Mouse (Mus musculus) limb, embryonic 11.5 days (tissue): ENCODE data around the gene Zfp263. TPM values are rescaled to one million over a fixed set of nuclear protein-coding genes. Genes with fewer than 3 reads are reported as not detected.

Experiments used
- ATAC-seq: fragments of 200-750 bp; cut with Nextera tagmentation; 2 replicates; pipeline ENCODE4 v1.8.0; 2017; ENCODE audit warnings: low read depth; ENCODE audit not compliant: insufficient number of reproducible peaks, low FRiP score, low TSS enrichment
- DNase-seq: peaks from one replicate; pipeline ENCODE4 v3.0.0-alpha.2; 2015; ENCODE audit warnings: low spot score
- H3K27ac ChIP-seq: fragments of 300-500 bp; sonication (generic); replicated peaks from 2 replicates; pipeline ENCODE4 v1.5.1; 2014; ENCODE audit warnings: low read depth, mild to moderate bottlenecking, low read length
- H3K27me3 ChIP-seq: fragments of 300-500 bp; sonication (generic); 2 replicates; pipeline ENCODE4 v1.6.1; 2014; ENCODE audit warnings: mild to moderate bottlenecking, low read length, mixed read lengths; ENCODE audit not compliant: control insufficient read depth, insufficient read depth
- H3K36me3 ChIP-seq: fragments of 300-500 bp; sonication (generic); 2 replicates; pipeline ENCODE4 v1.6.1; 2014; ENCODE audit warnings: mild to moderate bottlenecking, low read length, moderate library complexity, mixed read lengths; ENCODE audit not compliant: control insufficient read depth, insufficient read depth
- H3K4me1 ChIP-seq: fragments of 300-500 bp; sonication (generic); 2 replicates; pipeline ENCODE4 v1.6.1; 2014; ENCODE audit warnings: low read length, mixed read lengths; ENCODE audit not compliant: control insufficient read depth, insufficient read depth
- H3K4me2 ChIP-seq: fragments of 300-500 bp; sonication (generic); 2 replicates; pipeline ENCODE4 v1.6.1; 2014; ENCODE audit warnings: low read depth, mild to moderate bottlenecking, moderate library complexity; ENCODE audit not compliant: severe bottlenecking
- H3K4me3 ChIP-seq: fragments of 300-500 bp; sonication (generic); 2 replicates; pipeline ENCODE4 v1.5.1; 2014; ENCODE audit warnings: low read depth, low read length
- H3K9ac ChIP-seq: fragments of 300-500 bp; sonication (generic); 2 replicates; pipeline ENCODE4 v1.6.1; 2014; ENCODE audit warnings: mild to moderate bottlenecking, low read length
- H3K9me3 ChIP-seq: fragments of 300-500 bp; sonication (generic); 2 replicates; pipeline ENCODE4 v1.6.1; 2016; ENCODE audit warnings: low read length; ENCODE audit not compliant: control insufficient read depth
- WGBS: fragments of 180-500 bp; shearing (Covaris S2); extraction: QIAGEN DNeasy Blood & Tissue Kit; methylation state at CpG from one replicate; pipeline ENCODE4 v1.1.7; 2014; 5-methylcytosine and 5-hydroxymethylcytosine counted together
- polyA plus RNA-seq: library from polyadenylated mRNA; unstranded; fragments of >200 nt; fragmentation: Nextera tagmentation; extraction: Ambion mirVana; gene quantifications from 2 replicates; pipeline ENCODE4 v1.2.1, GENCODE M21; 2014

Gene Zfp263
- 27.5 and 34.8 TPM in 2 replicates for polyA plus RNA-seq

DNA sequence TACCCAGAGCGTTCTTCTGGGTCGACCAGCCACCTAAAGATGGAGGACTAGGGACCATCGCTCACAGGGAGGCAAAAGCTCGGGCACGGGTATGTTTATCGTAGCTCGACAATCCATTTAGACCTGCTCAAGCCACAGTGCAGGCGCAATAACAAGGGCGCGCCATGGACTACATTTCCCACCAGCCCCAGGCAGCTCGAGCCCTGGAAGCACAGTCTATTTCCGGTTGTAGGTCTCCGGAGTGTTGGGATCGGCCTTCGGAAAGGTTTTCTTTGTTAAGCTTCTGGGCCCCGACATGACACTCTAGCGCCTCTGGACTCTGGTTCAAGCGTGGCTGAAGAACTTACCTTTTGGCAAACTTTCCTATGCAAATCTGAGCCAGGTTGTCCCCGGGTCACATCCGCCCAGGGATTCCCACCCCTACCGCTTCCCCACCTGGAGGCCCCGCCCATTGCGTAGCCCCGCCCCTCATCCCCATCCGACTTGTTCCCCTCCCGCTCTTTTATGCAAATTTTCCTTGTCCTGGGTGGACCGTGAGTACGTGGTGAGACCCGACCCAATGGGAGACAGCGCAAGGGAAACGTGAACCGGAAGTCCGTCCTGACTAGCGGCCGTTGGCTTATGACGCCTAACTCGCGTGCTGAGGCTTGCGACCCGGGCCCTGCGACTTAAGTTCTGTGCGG is at the start of gene Zfp263:
TSS of gene Zfp263 (plus strand) at position 591 of the 683 bp plus-strand sequence.
- H3K27me3 ChIP-seq, result no peaks in the 10 kb centered on the region
- under 1% methylated on average over 42 of the region's 42 CpGs for WGBS
- peaks cover under 1% of the 10 kb centered on the region; the same call in 1 of the 2 replicates for H3K9me3 ChIP-seq
- peak; percentile 97 for DNase-seq
- H3K4me3 ChIP-seq, result peak within 1 kb of the TSS; percentile 79
- peaks cover 9% of the 10 kb centered on the region for H3K4me1 ChIP-seq
- peaks cover 12% of the 10 kb centered on the region for H3K36me3 ChIP-seq
- ATAC-seq, result peak; percentile 98
- H3K9ac ChIP-seq, result peak within 1 kb of the TSS; percentile 79
- peak within 1 kb of the TSS; percentile 43; the same call in 1 of the 2 replicates for H3K27ac ChIP-seq
- peak within 1 kb of the TSS; percentile 89 for H3K4me2 ChIP-seq

DNA sequence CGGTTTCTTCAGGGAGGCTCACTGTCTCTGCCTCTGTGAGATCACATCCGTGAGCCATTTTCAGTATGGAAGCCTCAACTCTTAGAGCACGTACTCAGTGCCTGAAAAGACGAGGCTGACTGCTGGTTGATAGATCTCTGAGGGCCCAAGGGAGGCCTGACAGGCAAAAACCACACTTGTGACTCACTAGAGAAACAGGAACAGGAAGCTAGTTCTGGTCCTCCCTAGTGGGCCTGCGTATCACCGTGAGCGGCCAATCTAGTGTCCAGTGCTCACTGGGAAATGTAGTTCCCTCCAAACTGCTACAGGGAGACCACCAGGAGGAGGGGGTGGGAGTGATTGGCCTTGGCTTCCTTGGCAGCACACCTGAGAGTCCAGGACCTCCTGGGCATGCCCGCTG is 44.6 kb upstream of the Zfp263 start:
- Histone ChIP-seq H3K4me1 (no peaks in the 10 kb centered on the region), H3K27me3 (no peaks in the 10 kb centered on the region), H3K9me3 (no peaks in the 10 kb centered on the region), H3K4me2 (no peak overlapping the region), H3K4me3 (no peak overlapping the region), H3K9ac (no peak overlapping the region), H3K27ac (no peak overlapping the region), H3K36me3 (no peaks in the 10 kb centered on the region)
- DNase-seq (no peak), ATAC-seq (no peak)
- 88% methylated on average over 8 of the region's 8 CpGs for WGBS

DNA sequence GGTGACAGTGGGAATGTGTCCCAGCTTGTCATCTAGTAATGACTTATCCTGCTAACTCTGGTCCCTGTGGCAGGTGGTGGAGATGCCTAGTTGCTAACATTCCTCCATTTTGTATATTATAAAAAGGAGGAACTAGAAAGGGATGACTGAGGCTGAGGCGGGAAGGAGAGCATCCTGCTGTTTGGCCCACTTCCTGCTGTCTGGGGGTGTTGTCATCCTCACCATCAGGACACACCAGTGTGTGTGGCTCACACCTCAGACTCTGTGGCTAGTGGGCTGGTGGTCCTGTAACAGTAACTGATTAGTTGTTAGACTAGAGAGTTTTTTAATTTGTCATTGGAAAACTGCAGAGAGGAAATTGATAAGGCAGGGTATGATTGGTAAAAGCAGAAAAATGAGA is 43.0 kb upstream of the Zfp263 start:
- Histone ChIP-seq H3K27ac (no peak overlapping the region), H3K9me3 (no peaks in the 10 kb centered on the region), H3K9ac (no peak overlapping the region), H3K36me3 (no peaks in the 10 kb centered on the region), H3K4me3 (no peak overlapping the region), H3K27me3 (no peaks in the 10 kb centered on the region), H3K4me1 (no peaks in the 10 kb centered on the region), H3K4me2 (no peak overlapping the region)
- no peak for DNase-seq
- 75% methylated on average over 1 of the region's 1 CpGs for WGBS
- no peak for ATAC-seq

DNA sequence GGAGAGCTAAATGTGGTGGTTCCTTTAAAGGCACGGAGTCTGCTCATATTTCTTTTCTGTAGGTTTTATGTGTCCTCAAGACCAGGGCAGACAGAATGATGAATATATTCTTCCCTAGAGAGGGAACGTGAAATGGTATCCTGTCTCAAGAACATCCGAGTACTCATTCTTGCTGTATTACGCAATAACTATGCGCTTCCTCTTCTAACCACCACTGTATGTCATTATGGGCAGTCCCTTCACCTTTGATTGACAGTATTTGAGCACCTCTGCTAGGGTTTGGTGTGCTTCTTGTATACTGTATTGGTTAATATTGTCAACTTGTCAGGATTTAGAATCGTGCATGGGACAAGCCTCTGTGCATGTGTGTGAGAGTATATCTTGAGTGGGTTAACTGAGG is 37.2 kb upstream of the Zfp263 start:
- no peak overlapping the region for H3K27ac ChIP-seq
- DNase-seq (no peak), ATAC-seq (no peak)
- no peaks in the 10 kb centered on the region for H3K27me3 ChIP-seq
- no peaks in the 10 kb centered on the region for H3K4me1 ChIP-seq
- no peak overlapping the region for H3K4me2 ChIP-seq
- no peak overlapping the region for H3K9ac ChIP-seq
- H3K9me3 ChIP-seq, result no peaks in the 10 kb centered on the region
- no peaks in the 10 kb centered on the region for H3K36me3 ChIP-seq
- 89% methylated on average over 6 of the region's 6 CpGs for WGBS
- H3K4me3 ChIP-seq, result no peak overlapping the region

DNA sequence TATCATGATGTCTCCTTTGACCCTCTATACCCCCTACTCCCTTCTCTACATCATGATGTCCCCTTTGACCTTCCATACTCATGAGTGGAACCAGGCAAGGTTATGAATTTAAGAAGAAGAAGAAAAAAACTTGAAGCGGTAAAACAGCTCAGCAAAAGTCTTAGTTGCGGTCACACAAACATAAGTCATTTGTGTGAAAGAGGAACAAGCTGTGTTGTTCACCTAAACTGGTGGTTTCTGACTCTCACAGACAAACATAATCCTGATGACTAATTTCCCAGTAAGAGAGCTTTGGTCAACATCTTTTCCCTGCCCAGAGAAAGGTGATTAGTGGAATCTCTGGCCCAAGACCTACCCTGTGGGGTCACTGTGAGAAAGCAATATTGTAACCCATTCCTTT is 29.2 kb upstream of the Zfp263 start:
- Histone ChIP-seq H3K27ac (no peak overlapping the region), H3K4me1 (no peaks in the 10 kb centered on the region), H3K9ac (no peak overlapping the region), H3K4me3 (no peak overlapping the region), H3K36me3 (no peaks in the 10 kb centered on the region), H3K4me2 (no peak overlapping the region), H3K27me3 (no peaks in the 10 kb centered on the region), H3K9me3 (no peaks in the 10 kb centered on the region; the same call in 1 of the 2 replicates)
- no peak for ATAC-seq
- no peak for DNase-seq
- 97% methylated on average over 2 of the region's 2 CpGs for WGBS

DNA sequence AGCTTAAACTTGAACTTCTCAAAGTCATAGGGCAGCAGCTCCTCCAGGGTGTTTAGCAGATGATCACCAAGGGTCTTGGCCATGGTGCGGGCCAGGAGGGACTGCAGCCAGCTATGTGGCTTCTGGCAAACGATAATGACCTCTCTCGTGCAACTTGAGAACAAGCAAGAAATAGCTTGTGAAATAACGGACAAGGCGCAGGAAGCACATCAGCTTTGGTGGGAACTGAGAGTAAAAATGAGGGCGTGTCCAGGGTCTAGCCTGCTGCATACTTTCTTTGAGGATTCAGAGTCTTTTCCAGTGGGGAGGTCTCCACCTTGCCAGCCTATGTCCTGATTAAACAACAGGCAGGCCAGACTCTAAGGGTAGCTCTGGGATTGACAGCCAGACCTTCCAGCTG is 25.9 kb upstream of the Zfp263 start, which contains the start of gene Mefv:
TSS of gene Mefv (minus strand) at position 118 of the 400 bp plus-strand sequence.
- Histone ChIP-seq H3K9me3 (no peaks in the 10 kb centered on the region; the same call in 1 of the 2 replicates), H3K9ac (no peak within 1 kb of the TSS), H3K4me3 (no peak within 1 kb of the TSS), H3K27ac (no peak within 1 kb of the TSS), H3K36me3 (no peaks in the 10 kb centered on the region), H3K4me2 (no peak within 1 kb of the TSS), H3K27me3 (no peaks in the 10 kb centered on the region), H3K4me1 (no peaks in the 10 kb centered on the region)
- ATAC-seq (no peak), DNase-seq (no peak)
- 86% methylated on average over 6 of the region's 6 CpGs for whole genome bisulfite sequencing

DNA sequence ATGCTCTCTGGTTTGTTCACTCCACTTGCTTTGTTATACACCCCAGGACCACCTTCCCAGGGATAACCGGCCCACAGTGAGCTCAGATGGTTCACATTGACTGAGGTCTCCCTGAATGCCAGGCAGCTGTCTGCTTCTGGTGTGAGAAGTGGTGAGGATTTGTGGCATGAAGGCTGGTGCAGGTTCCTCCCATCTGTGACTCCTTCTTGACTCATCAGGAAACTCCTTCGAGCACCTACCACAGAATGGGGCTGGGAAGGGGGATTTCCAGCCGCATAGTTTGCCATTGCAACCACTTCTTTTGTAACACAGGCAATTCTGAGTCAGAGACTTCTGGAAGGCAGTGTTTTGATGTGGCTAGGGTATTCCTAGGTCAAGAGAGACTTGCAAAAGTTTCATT is 20.7 kb upstream of the Zfp263 start:
- H3K36me3 ChIP-seq, result no peaks in the 10 kb centered on the region
- H3K9ac ChIP-seq, result no peak overlapping the region
- no peak for ATAC-seq
- no peaks in the 10 kb centered on the region for H3K27me3 ChIP-seq
- no peaks in the 10 kb centered on the region for H3K4me1 ChIP-seq
- H3K9me3 ChIP-seq, result no peaks in the 10 kb centered on the region
- DNase-seq, result no peak
- H3K27ac ChIP-seq, result no peak overlapping the region
- WGBS, result 78% methylated on average over 3 of the region's 3 CpGs
- no peak overlapping the region for H3K4me2 ChIP-seq
- H3K4me3 ChIP-seq, result no peak overlapping the region

DNA sequence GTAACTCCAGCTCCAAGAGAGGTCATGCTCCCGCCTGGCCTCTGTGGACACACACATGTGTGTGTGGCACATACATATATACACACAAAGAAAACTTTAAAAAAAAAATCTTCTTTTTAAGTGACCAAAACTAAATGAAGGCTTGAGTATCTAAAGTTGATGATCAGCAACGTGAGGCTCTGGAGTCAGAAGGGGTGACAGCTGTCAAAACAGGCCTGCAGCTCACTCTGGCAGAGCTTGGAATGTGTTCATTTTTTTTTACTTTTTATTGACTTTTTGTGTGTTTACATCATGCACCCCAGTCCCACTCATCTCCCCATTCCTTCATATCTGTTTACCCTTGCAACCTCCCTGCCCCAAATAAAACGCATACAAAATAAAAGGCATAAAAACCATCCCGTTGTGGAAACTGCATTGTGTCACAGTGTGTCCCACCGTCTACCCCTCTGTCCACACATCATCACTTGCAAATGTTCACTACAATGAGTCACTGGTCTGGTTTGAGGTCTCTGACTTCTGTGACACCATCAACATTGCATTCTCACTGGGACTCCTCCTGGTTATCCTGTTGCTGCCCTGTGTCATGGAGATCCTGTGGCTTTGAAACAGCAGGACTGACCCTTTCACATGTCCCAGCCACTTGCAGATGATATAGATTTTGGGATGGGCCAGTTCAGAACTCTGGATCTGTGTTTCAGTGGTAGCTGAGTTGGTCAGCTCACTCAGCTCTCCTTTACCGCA is 15.7 kb upstream of the Zfp263 start:
- Histone ChIP-seq H3K4me2 (no peak overlapping the region), H3K4me3 (no peak overlapping the region), H3K27ac (no peak overlapping the region), H3K4me1 (no peaks in the 10 kb centered on the region), H3K9ac (no peak overlapping the region), H3K36me3 (no peaks in the 10 kb centered on the region), H3K9me3 (no peaks in the 10 kb centered on the region), H3K27me3 (no peaks in the 10 kb centered on the region)
- DNase-seq (no peak), ATAC-seq (no peak)
- WGBS, result 87% methylated on average over 6 of the region's 6 CpGs
